Mouse (Mus musculus) kidney, adult 2 months (tissue): ENCODE data around the gene Prdm11.

Source experiments
- CTCF ChIP-seq: fragments of 200-500 bp; conservative IDR thresholded peaks from 2 replicates; pipeline ENCODE4 v1.5.1; 2011; ENCODE audit warnings: low read depth, mild to moderate bottlenecking, control low read depth, low read length, moderate library complexity, mixed read lengths; ENCODE audit not compliant: insufficient read depth, insufficient read length
- POLR2A ChIP-seq: fragments of 200-500 bp; IDR thresholded peaks from one replicate; pipeline ENCODE4 v1.6.1; 2011; ENCODE audit warnings: low read depth, low read length, control low read depth

- TF ChIP-seq POLR2A: no peak
- TF ChIP-seq CTCF: no peak
Measured at GRCm38 (mm10) chr2:93041470-93041869, 4.5 kb downstream of the Prdm11 start.
